Mouse (Mus musculus) G1E (cell line): ENCODE measurements around the gene Lsamp.

Experiments
- CTCF ChIP-seq: IDR thresholded peaks from 2 replicates; pipeline ENCODE4 v1.5.1; 2012; ENCODE audit warnings: low read depth, low read length, inconsistent platforms, mixed read lengths
- GATA2 ChIP-seq: IDR thresholded peaks from 2 replicates; pipeline ENCODE4 v1.6.1; 2012; ENCODE audit warnings: low read depth, low read length, inconsistent platforms, borderline replicate concordance
- POLR2AphosphoS5 ChIP-seq: IDR thresholded peaks from 2 replicates; pipeline ENCODE4 v1.6.1; 2012; ENCODE audit warnings: low read depth, low read length, inconsistent platforms; ENCODE audit not compliant: insufficient replicate concordance

DNA sequence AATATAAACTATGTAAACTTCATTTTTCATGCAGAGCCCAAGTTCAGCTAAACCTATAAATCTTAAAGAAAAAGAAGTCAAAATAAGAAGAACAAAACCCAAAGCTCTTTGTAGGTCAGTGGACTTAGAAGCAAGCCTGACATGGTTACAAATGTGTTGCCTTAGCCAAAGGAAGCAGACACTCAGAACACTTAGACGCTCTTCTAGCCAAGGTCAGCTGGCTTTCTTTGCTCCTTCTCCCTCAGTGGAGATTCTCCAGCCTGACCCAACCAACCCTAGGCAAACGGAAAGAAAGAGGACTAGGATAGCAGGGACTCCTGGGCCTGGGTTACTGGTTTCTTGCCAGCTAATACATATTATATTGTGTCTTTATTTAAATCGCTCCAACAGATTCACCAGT, 2194.7 kb downstream of the Lsamp start:
- TF ChIP-seq CTCF (no peak), POLR2AphosphoS5 (no peak), GATA2 (no peak)
